Mouse (Mus musculus) spleen, adult 2 months (tissue): ENCODE data around the gene Ptcd2. TPM values are rescaled to one million over a fixed set of nuclear protein-coding genes. Genes with fewer than 3 reads are reported as not detected.
A peak's percentile ranks its signal among the peaks of the same experiment; 100 is the strongest.
"Not testable (repeated sequence)": the region's sequence is repeated elsewhere in the genome, so short reads cannot be mapped to it uniquely, and the experiment has no call there.

Experiments
- DNase-seq, 2 experiments: peaks; one replicate each; pipeline versions ENCODE4 v3.0.0 to v3.0.0-alpha.2; 2012 to 2021; ENCODE audit warnings: low spot score in 2 of 2, low read depth in 1 of 2
- H3K27ac ChIP-seq: fragments of 200-500 bp; 2 replicates; pipeline ENCODE4 v1.5.1; 2012; ENCODE audit warnings: low read length, inconsistent platforms; ENCODE audit not compliant: insufficient read depth
- H3K27me3 ChIP-seq: fragments of 200-500 bp; 2 replicates; pipeline ENCODE4 v1.6.1; 2012; ENCODE audit warnings: mild to moderate bottlenecking, moderate library complexity, low read length, inconsistent platforms; ENCODE audit not compliant: control insufficient read depth, insufficient read depth
- H3K36me3 ChIP-seq: fragments of 200-500 bp; 2 replicates; pipeline ENCODE4 v1.6.1; 2012; ENCODE audit warnings: mild to moderate bottlenecking, low read length, inconsistent platforms; ENCODE audit not compliant: control insufficient read depth, insufficient read depth
- H3K4me1 ChIP-seq: fragments of 200-500 bp; 2 replicates; pipeline ENCODE4 v1.6.1; 2011; ENCODE audit warnings: inconsistent platforms; ENCODE audit not compliant: control insufficient read depth, insufficient read depth, insufficient read length
- H3K4me3 ChIP-seq: fragments of 200-500 bp; 2 replicates; pipeline ENCODE4 v1.5.1; 2011; ENCODE audit warnings: mild to moderate bottlenecking, inconsistent platforms; ENCODE audit not compliant: insufficient read depth, insufficient read length; ENCODE audit errors: extremely low read depth
- CTCF ChIP-seq: fragments of 200-500 bp; IDR thresholded peaks from 2 replicates; pipeline ENCODE4 v1.5.1; 2011; ENCODE audit warnings: mild to moderate bottlenecking, inconsistent platforms; ENCODE audit not compliant: insufficient read depth, insufficient read length, insufficient replicate concordance; ENCODE audit errors: extremely low read depth
- POLR2A ChIP-seq: fragments of 200-500 bp; IDR thresholded peaks from 2 replicates; pipeline ENCODE4 v1.6.1; 2011; ENCODE audit warnings: low read depth, low read length, inconsistent platforms
- WGBS: fragments of 180-500 bp; shearing (Covaris S2); methylation state at CpG from one replicate; pipeline ENCODE4 v1.1.7; 2018; 5-methylcytosine and 5-hydroxymethylcytosine counted together
- polyA plus RNA-seq: library from polyadenylated mRNA; depleted of rRNA; stranded (reverse); fragments of >200 nt; gene quantifications from 2 replicates; pipeline ENCODE4 v1.2.3, GENCODE M21; 2012

Gene Ptcd2
- polyA plus RNA-seq, 1 experiment: 12.3 TPM

- WGBS: 1% methylated on average over 30 of the region's 30 CpGs
- peaks cover 16% of the 10 kb centered on the region for H3K36me3 ChIP-seq
- peak in 1 of 2 experiments; percentile 14 for DNase-seq
- H3K4me3 ChIP-seq: peak overlapping the region; percentile 94
- peak overlapping the region; percentile 81 for H3K27ac ChIP-seq
- no peaks in the 10 kb centered on the region for H3K4me1 ChIP-seq
- no peaks in the 10 kb centered on the region for H3K27me3 ChIP-seq
- TF ChIP-seq POLR2A (no peak), CTCF (no peak)
Observed at GRCm38 (mm10) chr13:99343876-99344598, 468 bp downstream of the Ptcd2 start.

GRCm38 (mm10) chr13:99341504-99341903 lies 3.0 kb downstream of the Ptcd2 start:
- peaks cover 22% of the 10 kb centered on the region for H3K36me3 ChIP-seq

GRCm38 (mm10) chr13:99337510-99337909 lies 7.0 kb downstream of the Ptcd2 start:
- Histone ChIP-seq H3K36me3 (peaks cover 41% of the 10 kb centered on the region), H3K4me3 (no peak overlapping the region), H3K27ac (no peak overlapping the region), H3K27me3 (no peaks in the 10 kb centered on the region), H3K4me1 (no peaks in the 10 kb centered on the region; the same call in 1 of the 2 replicates)
- whole genome bisulfite sequencing: 16% methylated on average over 6 of the region's 6 CpGs
- TF ChIP-seq POLR2A: no peak
- no peak for TF ChIP-seq CTCF
- DNase-seq: no peak

More at GRCm38 (mm10) chr13:99341504-99341903, 3.0 kb downstream of the Ptcd2 start:
- Histone ChIP-seq H3K27me3 (no peaks in the 10 kb centered on the region), H3K4me1 (no peaks in the 10 kb centered on the region; the same call in 1 of the 2 replicates), H3K4me3 (no peak overlapping the region), H3K27ac (no peak overlapping the region)
- TF ChIP-seq CTCF (no peak), POLR2A (no peak)
- DNase-seq: no peak
- 96% methylated on average over 6 of the region's 6 CpGs for WGBS

GRCm38 (mm10) chr13:99331255-99331654 lies 13.2 kb downstream of the Ptcd2 start:
- H3K36me3 ChIP-seq: peaks cover 53% of the 10 kb centered on the region
- DNase-seq: no peak
- WGBS: 91% methylated on average over 4 of the region's 4 CpGs

GRCm38 (mm10) chr13:99324337-99324685 lies 20.2 kb downstream of the Ptcd2 start:
- H3K27me3 ChIP-seq, H3K4me1 ChIP-seq, H3K4me3 ChIP-seq, DNase-seq, H3K27ac ChIP-seq: not testable (repeated sequence)
- WGBS: 93% methylated on average over 8 of the region's 8 CpGs
- H3K36me3 ChIP-seq: peaks cover 47% of the 10 kb centered on the region

More at GRCm38 (mm10) chr13:99331255-99331654, 13.2 kb downstream of the Ptcd2 start:
- TF ChIP-seq CTCF (no peak), POLR2A (no peak)
- H3K27ac ChIP-seq: no peak overlapping the region
- no peaks in the 10 kb centered on the region for H3K4me1 ChIP-seq
- no peak overlapping the region for H3K4me3 ChIP-seq
- H3K27me3 ChIP-seq: no peaks in the 10 kb centered on the region

- H3K36me3 ChIP-seq: peaks cover 46% of the 10 kb centered on the region
- no peak overlapping the region for H3K4me3 ChIP-seq
- H3K27ac ChIP-seq: no peak overlapping the region
- H3K4me1 ChIP-seq: no peaks in the 10 kb centered on the region
- no peaks in the 10 kb centered on the region for H3K27me3 ChIP-seq
- no peak for DNase-seq
- 67% methylated on average over 7 of the region's 7 CpGs for WGBS
- TF ChIP-seq CTCF (no peak), POLR2A (no peak)
Observed at GRCm38 (mm10) chr13:99323632-99324336, 20.7 kb downstream of the Ptcd2 start.

- H3K27ac ChIP-seq, H3K27me3 ChIP-seq, H3K4me1 ChIP-seq, DNase-seq, H3K4me3 ChIP-seq: not testable (repeated sequence)
- 91% methylated on average over 13 of the region's 13 CpGs for WGBS
- H3K36me3 ChIP-seq: peaks cover 40% of the 10 kb centered on the region
Observed at GRCm38 (mm10) chr13:99322915-99323314, 21.6 kb downstream of the Ptcd2 start.
